ENCODE assay signal across 8 mouse cellular contexts in genomic region chr9:121297171-121298064, GRCm38 (mm10). TPM values are rescaled to one million over a fixed set of nuclear protein-coding genes. Genes with fewer than 3 reads are reported as not detected.
DNase-seq lines count a peak whose midpoint lies in the region; ATAC-seq and TF ChIP-seq lines count a peak whose summit lies in the region.

Trak1 (plus strand) TSS chr9:121297502.

- under 1% methylated on average over 60 of the region's 116 CpGs for WGBS in intestine, embryonic 16.5 days
- WGBS in midbrain, postnatal 0 days: 0% methylated on average over 79 of the region's 116 CpGs
- under 1% methylated on average over 91 of the region's 116 CpGs for WGBS in stomach, postnatal 0 days

- H3K9me3 ChIP-seq in intestine, embryonic 16.5 days (ENCODE audit: control insufficient read depth, low read length): no peaks in the 10 kb centered on the region
- H3K9me3 ChIP-seq in midbrain, postnatal 0 days (ENCODE audit: low read length): no peaks in the 10 kb centered on the region
- no peaks in the 10 kb centered on the region for H3K9me3 ChIP-seq in stomach, postnatal 0 days (ENCODE audit: control insufficient read depth, low read length)

- peak within 1 kb of the TSS; percentile 78 for H3K4me3 ChIP-seq in cortical plate, adult 2 months (ENCODE audit: insufficient read depth, low read length)
- H3K4me3 ChIP-seq in intestine, embryonic 16.5 days (ENCODE audit: low read length): peak within 1 kb of the TSS; percentile 91
- H3K4me3 ChIP-seq in midbrain, postnatal 0 days (ENCODE audit: low read depth, low read length): peak within 1 kb of the TSS; percentile 84
- peak within 1 kb of the TSS; percentile 87 for H3K4me3 ChIP-seq in stomach, postnatal 0 days (ENCODE audit: low read depth, low read length)

- peak within 1 kb of the TSS; percentile 61; the same call in 1 of the 2 replicates for H3K27ac ChIP-seq in cortical plate, adult 2 months (ENCODE audit: insufficient read depth, low read length)
- H3K27ac ChIP-seq in intestine, embryonic 16.5 days (ENCODE audit: low read length): peak within 1 kb of the TSS; percentile 79
- H3K27ac ChIP-seq in midbrain, postnatal 0 days (ENCODE audit: low read depth, low read length): peak within 1 kb of the TSS; percentile 39
- peak within 1 kb of the TSS; percentile 84 for H3K27ac ChIP-seq in stomach, postnatal 0 days (replicated peaks)

- ATAC-seq in granulocyte monocyte progenitor cell, adult 5-6 weeks (replicated peaks; ENCODE audit: poor library complexity, severe bottlenecking): peak; percentile 54
- ATAC-seq in intestine, embryonic 16.5 days: peak; percentile 86
- ATAC-seq in midbrain, postnatal 0 days (ENCODE audit: low FRiP score): peak; percentile 85
- ATAC-seq in stomach, postnatal 0 days (ENCODE audit: low FRiP score, low TSS enrichment): peak; percentile 86

- H3K36me3 ChIP-seq in intestine, embryonic 16.5 days (ENCODE audit: control insufficient read depth, insufficient read depth, low read length): no peaks in the 10 kb centered on the region
- H3K36me3 ChIP-seq in midbrain, postnatal 0 days (ENCODE audit: insufficient read depth, low read length): no peaks in the 10 kb centered on the region
- peaks cover 2% of the 10 kb centered on the region; the same call in 1 of the 2 replicates for H3K36me3 ChIP-seq in stomach, postnatal 0 days (ENCODE audit: control insufficient read depth, insufficient read depth, low read length)

- TF ChIP-seq POLR2A in cortical plate, adult 2 months (IDR thresholded peaks at IDR 0.05; ENCODE audit: extremely low read depth, insufficient read depth, low read length): peak; percentile 55; the same call in 1 of the 2 replicates

- H3K4me2 ChIP-seq in intestine, embryonic 16.5 days (ENCODE audit: low read depth, low read length): peak within 1 kb of the TSS; percentile 99
- peak within 1 kb of the TSS; percentile 96 for H3K4me2 ChIP-seq in midbrain, postnatal 0 days (ENCODE audit: low read depth, low read length, poor library complexity, severe bottlenecking)
- H3K4me2 ChIP-seq in stomach, postnatal 0 days (replicated peaks; ENCODE audit: low read depth): peak within 1 kb of the TSS; percentile 82

- 0 out of 2 replicates have a peak, but pooled peaks cover 3% of the 10 kb centered on the region for H3K27me3 ChIP-seq in intestine, embryonic 16.5 days (replicated peaks; ENCODE audit: control insufficient read depth, insufficient read depth, low read length)
- no peaks in the 10 kb centered on the region for H3K27me3 ChIP-seq in midbrain, postnatal 0 days (ENCODE audit: insufficient read depth, low read length)
- H3K27me3 ChIP-seq in stomach, postnatal 0 days (ENCODE audit: control insufficient read depth, insufficient read depth, low read length): no peaks in the 10 kb centered on the region

- no peak for TF ChIP-seq CTCF in cortical plate, adult 2 months (IDR thresholded peaks at IDR 0.05; ENCODE audit: extremely low read depth, insufficient read depth, low read length)
- TF ChIP-seq CTCF in midbrain, postnatal 0 days (IDR thresholded peaks at IDR 0.05): no peak
- TF ChIP-seq CTCF in stomach, postnatal 0 days (IDR thresholded peaks at IDR 0.05; ENCODE audit: low read depth): no peak

- DNase-seq in right cerebral cortex, adult 18-20 months: peak; percentile 64
- no peak for DNase-seq in right cerebral cortex, postnatal 36 days (ENCODE audit: low spot score in 2 of 2)
- DNase-seq in liver: peak; percentile 77
- peak; percentile 72 for DNase-seq in midbrain, postnatal 0 days (ENCODE audit: low spot score)
- DNase-seq in stomach, postnatal 0 days (ENCODE audit: low spot score): peak; percentile 84

- H3K9ac ChIP-seq in intestine, embryonic 16.5 days (ENCODE audit: low read depth, low read length): peak within 1 kb of the TSS; percentile 96
- H3K9ac ChIP-seq in midbrain, postnatal 0 days (replicated peaks; ENCODE audit: low read length, poor library complexity, severe bottlenecking): peak within 1 kb of the TSS; percentile 92
- H3K9ac ChIP-seq in stomach, postnatal 0 days (ENCODE audit: low read length): peak within 1 kb of the TSS; percentile 94

- no peak for TF ChIP-seq EP300 in stomach, postnatal 0 days (optimal IDR thresholded peaks at IDR 0.05)

- peaks cover 10% of the 10 kb centered on the region for H3K4me1 ChIP-seq in cortical plate, adult 2 months (ENCODE audit: control insufficient read depth, insufficient read depth, low read length)
- H3K4me1 ChIP-seq in intestine, embryonic 16.5 days (ENCODE audit: control insufficient read depth, insufficient read depth, low read length): peaks cover 44% of the 10 kb centered on the region
- H3K4me1 ChIP-seq in midbrain, postnatal 0 days (ENCODE audit: insufficient read depth, low read length): peaks cover 28% of the 10 kb centered on the region
- peaks cover 13% of the 10 kb centered on the region for H3K4me1 ChIP-seq in stomach, postnatal 0 days (replicated peaks; ENCODE audit: control insufficient read depth, insufficient read depth)

RNA-seq across cellular contexts. Expression of gene Trak1, which starts in this region (rescaled TPM):
- 139 and 140 TPM in 2 replicates for polyA plus RNA-seq in cortical plate, adult 2 months (2012; rRNA removed)
- 29.7 and 42.5 TPM in 2 replicates for total RNA-seq in granulocyte monocyte progenitor cell, adult 5-6 weeks (2014; fragmentation: Nextera tagmentation)
- 15.9 and 25.3 TPM in 2 replicates for total RNA-seq in granulocyte monocyte progenitor cell, adult 5-6 weeks (2017)
- polyA plus RNA-seq in intestine, embryonic 16.5 days (2015; fragmentation: Nextera tagmentation; extraction: Ambion mirVana): 21.7 and 23.7 TPM in 2 replicates
- 107 and 154 TPM in 2 replicates for total RNA-seq in midbrain, postnatal 0 days (2014; rRNA removed)
- 58.7 and 61.6 TPM in 2 replicates for polyA plus RNA-seq in midbrain, postnatal 0 days (2015; fragmentation: Nextera tagmentation; extraction: Ambion mirVana)
- 24.0 and 27.7 TPM in 2 replicates for polyA plus RNA-seq in stomach, postnatal 0 days (2015; fragmentation: Nextera tagmentation; extraction: Ambion mirVana)

Comparison
In these comparisons a context has a peak if more than half of its experiments do, and no peak if none do; other contexts are left out.
1. DNase-seq: peak in right cerebral cortex, adult 18-20 months (single experiment), liver (single experiment), midbrain, postnatal 0 days (single experiment) and stomach, postnatal 0 days (single experiment); none in right cerebral cortex, postnatal 36 days (0 of 2).
2. Peak in every context shown above with its lines, with median percentiles within 50 percentile points of each other: H3K27ac ChIP-seq, H3K4me3 ChIP-seq, ATAC-seq, H3K4me2 ChIP-seq and H3K9ac ChIP-seq.